ENCODE assay signal across 11 mouse cellular contexts in the genomic region with DNA sequence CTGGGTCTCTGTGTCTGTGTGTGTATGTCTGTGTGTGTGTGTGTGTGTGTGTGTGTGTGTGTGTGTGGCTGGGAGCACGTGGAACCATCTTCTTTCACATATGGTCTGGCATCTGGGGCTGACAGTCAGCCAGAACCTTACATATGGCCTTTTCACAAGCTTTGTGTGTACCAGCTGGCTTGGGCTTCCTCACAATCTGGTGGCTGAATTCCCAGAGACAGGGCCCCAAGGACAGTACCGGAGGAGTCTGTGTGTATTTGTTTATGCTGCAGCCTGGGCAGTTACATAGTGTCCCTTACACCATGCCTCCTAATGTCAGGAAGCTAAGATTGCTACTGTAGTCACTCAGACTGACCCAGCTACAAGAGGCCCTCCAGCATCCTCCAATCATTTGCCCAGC. TPM values are rescaled to one million over a fixed set of nuclear protein-coding genes. Genes with fewer than 3 reads are reported as not detected.
DNase-seq lines count a peak whose midpoint lies in the region; TF ChIP-seq lines count a peak whose summit lies in the region.
"Had no signal": no experiment of that assay in that cellular context is flagged by ENCODE, and none has a peak within 500 bp of the region (broad histone marks: within the 10 kb centered on the region; RNA-seq: fewer than 3 reads in every experiment).

No protein-coding gene starts in this region.

- H3K27ac ChIP-seq in left cerebral cortex, adult 2 months = no peak overlapping the region
- H3K27ac ChIP-seq in layer of hippocampus, adult 2 months = no peak overlapping the region
- H3K27ac ChIP-seq: limb, embryonic 12.5 days; stomach, embryonic 15.5 days had no signal

- peak; percentile 38 for DNase-seq in adrenal gland, postnatal 14 days
- DNase-seq in adrenal gland, postnatal 4 days (ENCODE audit: low spot score in 2 of 2) = no peak
- DNase-seq in left cerebral cortex, postnatal 14 days (ENCODE audit: low spot score in 2 of 2) = peak; percentile 40 to 55
- DNase-seq in left cerebral cortex, adult 2 months (ENCODE audit: extremely low spot score in 1 of 2, low spot score in 2 of 2) = no peak
- DNase-seq in adipocyte (ENCODE audit: low spot score) = peak; percentile 58
- DNase-seq in layer of hippocampus, adult 2 months (ENCODE audit: low spot score in 2 of 2) = peak; percentile 34 to 61
- DNase-seq in adrenal gland, adult 8-10 months = no peak
- no peak for DNase-seq in B cell, adult 2 months
- DNase-seq: gastrocnemius, postnatal 36 days had no signal

- no peak overlapping the region for H3K4me3 ChIP-seq in left cerebral cortex, adult 2 months
- H3K4me3 ChIP-seq in layer of hippocampus, adult 2 months = no peak overlapping the region
- H3K4me3 ChIP-seq: limb, embryonic 12.5 days; stomach, embryonic 15.5 days had no signal

- intact Hi-C loops in left cerebral cortex, postnatal 14 days (cut with DNase I) = no loop called here
- intact Hi-C loops in left cerebral cortex, adult 2 months (cut with DNase I) = loop anchor here (10.0 kb wide), 1 partner anchor 172 kb away; no protein-coding TSS in a partner anchor

- no peak for TF ChIP-seq CTCF in left cerebral cortex, adult 2 months (IDR thresholded peaks at IDR 0.05)
- no peak for TF ChIP-seq CTCF in layer of hippocampus, adult 2 months (conservative IDR thresholded peaks at IDR 0.05)

RNA-seq across cellular contexts. Expression of a gene that starts 28.2 kb away (rescaled TPM):
- 45.4 and 50.7 TPM in 2 replicates for total RNA-seq in adrenal gland, postnatal 14 days (2021)
- total RNA-seq in adrenal gland, postnatal 4 days (2021) = 10 to 100 TPM; 59.7 to 61.7 TPM
- 10 to 100 TPM; 67.5 to 73.9 TPM for total RNA-seq in left cerebral cortex, postnatal 14 days (2021)
- total RNA-seq in left cerebral cortex, adult 2 months (2021) = 10 to 100 TPM; 74.2 to 77.3 TPM
- total RNA-seq in layer of hippocampus, adult 2 months (2021) = 10 to 100 TPM; 65.9 to 69.0 TPM
- total RNA-seq in adrenal gland, adult 8-10 months (2022) = 10 to 100 TPM; 72.3 to 74.6 (median 73.6) TPM

RNA-seq across cellular contexts. Expression of a gene that starts 32.9 kb away (rescaled TPM):
- total RNA-seq in adrenal gland, postnatal 14 days (2021) = 15.5 and 24.3 TPM in 2 replicates
- 10 to 100 TPM; 27.9 to 30.6 TPM for total RNA-seq in adrenal gland, postnatal 4 days (2021)
- 100 to 1,000 TPM; 102 to 110 TPM for total RNA-seq in left cerebral cortex, postnatal 14 days (2021)
- total RNA-seq in left cerebral cortex, adult 2 months (2021) = 10 to 100 TPM; 90.4 to 97.4 TPM
- total RNA-seq in layer of hippocampus, adult 2 months (2021) = 10 to 100 TPM; 88.7 to 90.9 TPM
- total RNA-seq in adrenal gland, adult 8-10 months (2022) = 10 to 100 TPM; 14.3 to 42.2 (median 24.7) TPM

Comparison
In these comparisons a context has a peak if more than half of its experiments do, and no peak if none do; other contexts are left out.
1. DNase-seq: peak in adrenal gland, postnatal 14 days (single experiment), left cerebral cortex, postnatal 14 days (2 of 2), adipocyte (single experiment) and layer of hippocampus, adult 2 months (2 of 2); none in adrenal gland, postnatal 4 days (0 of 2), left cerebral cortex, adult 2 months (0 of 2), adrenal gland, adult 8-10 months (single experiment) and B cell, adult 2 months (0 of 2).